Mouse (Mus musculus) small intestine, adult 2 months (tissue): Measurements from ENCODE around the gene Sco2.

Experiments
- CTCF ChIP-seq: fragments of 200-500 bp; IDR thresholded peaks from 2 replicates; pipeline ENCODE4 v1.5.1; 2012; ENCODE audit warnings: low read depth, mild to moderate bottlenecking, control low read depth, inconsistent platforms, low read length, moderate library complexity, mixed read lengths; ENCODE audit not compliant: insufficient replicate concordance, insufficient read length; ENCODE audit errors: extremely low read depth
- POLR2A ChIP-seq: fragments of 200-500 bp; IDR thresholded peaks from 2 replicates; pipeline ENCODE4 v1.6.1; 2012; ENCODE audit warnings: low read depth, mild to moderate bottlenecking, control low read depth, inconsistent platforms, low read length, moderate library complexity

- no peak for TF ChIP-seq POLR2A
- TF ChIP-seq CTCF, result no peak
Observed at GRCm38 (mm10) chr15:89398146-89398545, 24.5 kb upstream of the Sco2 start.
